Mouse (Mus musculus) heart, adult 2 months (tissue): ENCODE results near the gene Ttf1. TPM values are rescaled to one million over a fixed set of nuclear protein-coding genes. Genes with fewer than 3 reads are reported as not detected.
A peak's percentile ranks its signal among the peaks of the same experiment; 100 is the strongest.

Experiments
- DNase-seq, 2 experiments: peaks; one replicate each; pipeline ENCODE4 v3.0.0; 2021
- H3K27ac ChIP-seq: fragments of 200-600 bp; 2 replicates; pipeline ENCODE4 v1.8.1; 2022
- H3K27me3 ChIP-seq: fragments of 200-500 bp; 2 replicates; pipeline ENCODE4 v1.6.1; 2012; ENCODE audit warnings: mild to moderate bottlenecking, low read length, inconsistent platforms, mixed read lengths; ENCODE audit not compliant: control insufficient read depth, insufficient read depth
- H3K36me3 ChIP-seq: fragments of 200-500 bp; 2 replicates; pipeline ENCODE4 v1.6.1; 2012; ENCODE audit warnings: low read length, inconsistent platforms; ENCODE audit not compliant: control insufficient read depth, insufficient read depth
- H3K4me1 ChIP-seq: fragments of 200-500 bp; 2 replicates; pipeline ENCODE4 v1.6.1; 2011; ENCODE audit warnings: low read length; ENCODE audit not compliant: control insufficient read depth, insufficient read depth
- H3K4me3 ChIP-seq: fragments of 200-600 bp; 2 replicates; pipeline ENCODE4 v1.8.1; 2022
- H3K79me2 ChIP-seq: fragments of 200-500 bp; replicated peaks from 2 replicates; pipeline ENCODE4 v1.6.1; 2012; ENCODE audit warnings: mild to moderate bottlenecking, inconsistent platforms, low read length, moderate library complexity, mixed read lengths; ENCODE audit not compliant: control insufficient read depth, insufficient read depth
- H3K9ac ChIP-seq: fragments of 200-500 bp; 2 replicates; pipeline ENCODE4 v1.6.1; 2012; ENCODE audit warnings: low read depth, mild to moderate bottlenecking, control low read depth, inconsistent platforms, low read length, mixed read lengths
- CTCF ChIP-seq: fragments of 200-600 bp; IDR thresholded peaks from 2 replicates; pipeline ENCODE4 v1.8.1; 2022; ENCODE audit warnings: antibody characterized with exemption, mild to moderate bottlenecking, moderate library complexity
- EP300 ChIP-seq: fragments of 200-500 bp; IDR thresholded peaks from 2 replicates; pipeline ENCODE4 v1.6.1; 2011; ENCODE audit warnings: low read depth, low read length, control low read depth; ENCODE audit not compliant: insufficient read depth
- POLR2A ChIP-seq: fragments of 200-500 bp; IDR thresholded peaks from 2 replicates; pipeline ENCODE4 v1.6.1; 2011; ENCODE audit warnings: mild to moderate bottlenecking, low read depth, low read length, control low read depth; ENCODE audit not compliant: insufficient read depth
- WGBS: fragments of 180-500 bp; shearing (Covaris S2); methylation state at CpG from one replicate; pipeline ENCODE4 v1.1.7; 2018; 5-methylcytosine and 5-hydroxymethylcytosine counted together
- intact Hi-C: fragments of 180-260 bp; cut with DNase I; formaldehyde crosslinking; loops from one replicate; pipeline ENCODE4 v1.15.1; 2025
- polyA plus RNA-seq: library from polyadenylated mRNA; depleted of rRNA; stranded (reverse); fragments of >200 nt; gene quantifications from 2 replicates; pipeline ENCODE4 v1.2.3, GENCODE M21; 2012
- total RNA-seq, 2 experiments: library from RNA; stranded (reverse); gene quantifications; 2 replicates each; pipeline ENCODE4 v1.2.3; 2021

Ttf1 gene
- total and polyA plus RNA-seq, 3 experiments = 3.2 to 7.0 (median 6.1) TPM

- no peak overlapping the region for H3K9ac ChIP-seq
- H3K4me3 ChIP-seq = no peak overlapping the region
- no peak overlapping the region for H3K27ac ChIP-seq
- TF ChIP-seq CTCF (no peak), EP300 (no peak), POLR2A (no peak)
- H3K4me1 ChIP-seq = no peaks in the 10 kb centered on the region
- H3K27me3 ChIP-seq = 0 out of 2 replicates have a peak, but pooled peaks cover 3% of the 10 kb centered on the region
- H3K79me2 ChIP-seq = no peaks in the 10 kb centered on the region
- intact Hi-C loops = no loop called here
- WGBS = 35% methylated on average over 5 of the region's 5 CpGs
- no peaks in the 10 kb centered on the region for H3K36me3 ChIP-seq
- DNase-seq = no peak
Observed at GRCm38 (mm10) chr2:29039741-29040140, 20.3 kb upstream of the Ttf1 start.

DNA sequence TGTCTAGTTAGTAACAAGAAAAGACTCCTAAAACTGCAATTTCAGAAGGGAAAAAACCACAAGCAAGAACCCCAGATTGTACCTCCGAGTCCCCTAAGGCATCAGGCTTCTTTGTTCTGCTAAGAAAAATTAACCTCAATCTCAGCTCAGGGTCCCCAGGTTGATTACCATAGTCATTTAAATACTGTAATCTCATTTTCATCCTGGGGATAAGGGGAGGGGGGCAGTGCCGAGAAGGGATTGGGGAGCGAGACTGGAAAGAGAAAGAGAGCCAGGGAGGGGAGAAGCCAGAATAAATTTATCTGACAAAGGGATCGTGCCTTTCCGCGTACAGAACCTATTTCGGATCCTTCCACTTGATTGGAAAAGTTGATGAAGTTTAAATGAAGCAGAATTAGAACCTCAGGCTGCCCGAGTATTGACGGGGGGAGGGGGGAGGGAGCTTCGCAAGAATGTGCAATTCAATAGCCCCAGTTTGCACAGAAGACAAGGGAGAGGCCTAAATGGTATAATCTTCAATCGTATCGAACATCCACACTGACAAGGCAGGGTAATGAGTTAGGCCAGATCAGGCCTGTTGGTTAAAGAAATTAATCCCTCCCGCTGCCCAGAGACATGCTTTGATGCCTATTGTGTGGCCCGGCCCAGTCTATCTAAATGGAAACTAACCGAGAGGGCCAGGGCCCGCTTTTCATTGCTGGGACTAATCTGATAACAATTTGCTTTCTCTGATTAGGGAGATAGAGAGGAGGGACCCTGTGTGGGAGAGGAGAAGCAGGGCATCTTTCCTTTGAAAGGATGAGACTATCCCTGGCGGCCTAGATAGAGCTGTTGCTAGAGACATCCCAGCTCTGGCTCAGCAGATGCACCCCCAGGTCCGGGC, 19.2 kb upstream of the Ttf1 start:
- Histone ChIP-seq H3K27me3 (0 out of 2 replicates have a peak, but pooled peaks cover 3% of the 10 kb centered on the region), H3K36me3 (no peaks in the 10 kb centered on the region), H3K79me2 (no peaks in the 10 kb centered on the region), H3K4me1 (no peaks in the 10 kb centered on the region), H3K27ac (no peak overlapping the region), H3K4me3 (no peak overlapping the region), H3K9ac (no peak overlapping the region)
- intact Hi-C loops = no loop called here
- TF ChIP-seq EP300 (no peak), POLR2A (no peak), CTCF (no peak)
- 45% methylated on average over 18 of the region's 18 CpGs for WGBS
- DNase-seq = no peak

DNA sequence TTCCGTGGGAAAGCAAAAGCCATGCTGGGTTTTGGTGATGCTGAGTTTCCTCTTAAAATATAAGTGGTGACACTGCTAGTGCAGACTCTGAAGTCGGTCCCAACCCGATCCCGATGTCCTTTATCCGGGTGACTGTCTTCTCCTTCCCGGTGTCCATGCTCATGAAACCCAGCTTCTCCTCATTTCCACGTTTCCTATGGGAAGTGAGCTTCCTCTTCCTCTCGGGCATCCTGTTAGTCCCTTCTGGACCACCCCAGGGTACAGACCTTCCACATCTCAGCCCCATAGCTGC, 18.6 kb upstream of the Ttf1 start:
- intact Hi-C loops = no loop called here
- Histone ChIP-seq H3K27ac (no peak overlapping the region), H3K4me3 (no peak overlapping the region), H3K79me2 (no peaks in the 10 kb centered on the region), H3K9ac (no peak overlapping the region), H3K27me3 (peaks cover 5% of the 10 kb centered on the region; the same call in 1 of the 2 replicates), H3K36me3 (no peaks in the 10 kb centered on the region), H3K4me1 (no peaks in the 10 kb centered on the region)
- no peak for TF ChIP-seq CTCF
- TF ChIP-seq POLR2A = no peak
- no peak for TF ChIP-seq EP300
- WGBS = 25% methylated on average over 8 of the region's 8 CpGs
- DNase-seq = no peak

DNA sequence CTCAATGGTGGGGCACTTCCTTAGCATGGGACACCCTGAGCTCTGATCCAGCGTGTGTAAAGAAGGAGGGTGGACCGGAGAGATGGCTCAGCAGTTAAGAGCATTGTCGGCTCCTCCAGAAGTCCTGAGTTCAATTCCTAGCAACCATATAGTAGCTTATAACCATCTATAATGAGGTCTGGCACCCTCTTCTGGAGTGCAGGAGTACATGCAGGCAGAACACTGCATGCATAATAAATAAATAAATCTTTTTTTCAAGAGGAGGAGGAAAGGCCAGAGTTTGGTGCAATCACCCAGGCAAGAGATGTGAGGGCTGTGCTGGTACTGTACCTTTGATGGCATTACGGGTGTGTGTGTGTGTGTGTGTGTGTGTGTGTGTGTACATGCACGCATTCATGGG, 17.9 kb upstream of the Ttf1 start:
- Histone ChIP-seq H3K27me3 (peaks cover 5% of the 10 kb centered on the region; the same call in 1 of the 2 replicates), H3K27ac (no peak overlapping the region), H3K4me3 (no peak overlapping the region), H3K36me3 (no peaks in the 10 kb centered on the region), H3K79me2 (no peaks in the 10 kb centered on the region), H3K4me1 (no peaks in the 10 kb centered on the region), H3K9ac (no peak overlapping the region)
- 91% methylated on average over 5 of the region's 5 CpGs for WGBS
- no peak for DNase-seq
- intact Hi-C loops = no loop called here
- TF ChIP-seq CTCF (peak; percentile 24), EP300 (no peak)

- no peak for DNase-seq
- no peak for TF ChIP-seq POLR2A
- no peak for TF ChIP-seq CTCF
- TF ChIP-seq EP300 = no peak
- Histone ChIP-seq H3K27me3 (peaks cover 2% of the 10 kb centered on the region; the same call in 1 of the 2 replicates), H3K27ac (no peak overlapping the region), H3K9ac (no peak overlapping the region), H3K4me1 (no peaks in the 10 kb centered on the region), H3K36me3 (no peaks in the 10 kb centered on the region), H3K79me2 (no peaks in the 10 kb centered on the region), H3K4me3 (no peak overlapping the region)
- 73% methylated on average over 16 of the region's 16 CpGs for WGBS
- intact Hi-C loops = no loop called here
Observed at GRCm38 (mm10) chr2:29046151-29046550, 13.9 kb upstream of the Ttf1 start.

DNA sequence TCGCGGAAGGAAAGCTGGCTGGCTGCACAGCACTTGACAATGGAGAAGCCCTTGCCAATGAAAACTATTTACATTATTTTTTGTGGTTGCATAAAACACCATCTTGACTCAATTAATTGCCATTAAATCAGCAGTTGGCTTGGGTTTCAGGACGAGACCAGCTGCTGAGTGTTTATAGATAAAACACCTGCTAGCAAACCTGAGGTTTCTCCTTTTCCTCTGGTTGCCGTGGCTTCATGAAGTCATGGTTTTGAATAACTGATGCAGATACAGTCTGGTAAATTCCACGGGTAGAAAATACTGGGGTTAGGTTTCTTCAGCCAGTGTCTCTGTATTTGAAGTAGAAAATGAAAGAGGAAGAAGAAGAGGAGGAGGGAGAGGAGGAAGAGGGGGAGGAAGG, 8.1 kb upstream of the Ttf1 start:
- intact Hi-C loops = loop anchor here (5.0 to 10.0 kb wide), 3 partner anchors 217 to 550 kb away; no protein-coding TSS in a partner anchor
- 0 out of 2 replicates have a peak, but pooled peaks cover 1% of the 10 kb centered on the region for H3K4me1 ChIP-seq
- no peak overlapping the region for H3K9ac ChIP-seq
- 47% methylated on average over 5 of the region's 5 CpGs for WGBS
- H3K79me2 ChIP-seq = no peaks in the 10 kb centered on the region
- no peak overlapping the region for H3K27ac ChIP-seq
- no peak for DNase-seq
- H3K36me3 ChIP-seq = no peaks in the 10 kb centered on the region
- TF ChIP-seq EP300 (no peak), CTCF (no peak), POLR2A (no peak)
- H3K4me3 ChIP-seq = no peak overlapping the region
- no peaks in the 10 kb centered on the region for H3K27me3 ChIP-seq
